Mouse (Mus musculus): ENCODE results near the gene Cdon.

Gene Cdon

DNA sequence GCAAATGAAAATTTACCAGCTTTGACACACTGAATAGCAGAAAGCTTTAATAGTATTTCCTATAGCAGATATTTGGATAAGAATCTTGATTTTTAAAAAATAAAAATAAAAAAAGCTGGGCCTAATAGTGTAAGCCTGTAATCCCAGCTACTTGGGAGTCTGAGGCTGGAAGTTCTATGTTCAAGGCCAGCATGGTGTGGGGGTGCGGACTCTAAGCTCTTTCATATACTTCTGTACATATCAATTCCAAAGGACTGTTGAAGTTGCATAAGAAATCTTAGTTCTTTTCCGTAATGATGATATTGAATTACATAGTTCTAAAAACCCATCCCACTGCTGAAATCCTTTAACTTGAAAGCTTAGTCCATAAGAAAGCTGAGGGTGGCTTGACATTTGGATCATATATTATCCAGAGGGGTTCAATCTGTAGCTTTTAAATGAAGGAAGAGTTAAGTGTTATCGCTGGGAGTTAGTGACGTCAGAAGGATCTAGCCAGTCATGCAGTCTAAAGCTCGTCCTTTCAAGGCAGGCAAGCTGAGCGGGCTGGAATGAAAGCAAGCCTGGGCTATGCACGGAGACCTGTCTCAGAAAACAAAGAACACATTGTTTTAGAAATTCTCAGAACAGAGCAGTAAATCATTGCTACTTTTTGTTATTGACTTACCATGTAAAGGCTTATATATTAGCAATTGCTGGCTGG lies 72.3 kb downstream of the Cdon start:
- no peak for DNase-seq (ENCODE audit: low spot score in 2 of 2)

DNA sequence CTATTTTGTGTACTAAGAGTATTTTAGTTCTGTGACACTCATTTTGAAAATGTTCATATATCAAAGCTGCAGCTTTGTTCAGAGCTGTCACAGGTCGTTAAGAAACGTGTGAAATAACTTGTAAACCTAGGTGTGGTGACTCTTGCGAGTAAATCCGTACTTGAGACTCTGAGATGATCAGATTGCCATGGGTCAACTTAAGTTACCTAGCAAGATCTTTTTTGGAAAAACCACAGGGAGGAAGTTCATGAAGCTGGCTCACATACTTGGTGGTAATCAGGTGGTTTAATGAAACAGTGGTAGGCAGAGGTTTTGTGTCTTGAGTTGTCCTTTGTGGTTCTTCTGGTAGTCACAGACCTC lies 72.8 kb downstream of the Cdon start:
- no peak for DNase-seq (ENCODE audit: low spot score in 2 of 2)

DNA sequence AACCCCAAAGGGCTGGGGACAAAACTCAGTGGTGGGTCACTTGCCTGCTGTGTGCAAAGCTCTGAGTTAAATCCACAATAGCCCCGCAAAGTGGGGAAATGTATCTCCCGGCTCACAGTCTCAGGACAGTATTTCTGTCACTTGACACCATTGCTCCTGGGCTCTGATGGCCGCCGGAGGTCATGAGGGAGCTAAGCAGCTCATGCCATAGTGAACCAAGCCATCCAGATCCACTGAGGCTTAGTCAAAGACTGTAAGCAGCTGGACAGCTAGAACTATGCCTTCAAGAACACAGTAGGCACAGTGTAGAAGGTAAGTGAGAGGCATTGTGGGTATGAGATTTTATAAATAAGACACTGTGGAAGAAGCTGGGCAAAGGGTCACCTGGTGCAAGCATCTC lies 74.0 kb downstream of the Cdon start:
- no peak for DNase-seq (ENCODE audit: low spot score in 2 of 2)

DNA sequence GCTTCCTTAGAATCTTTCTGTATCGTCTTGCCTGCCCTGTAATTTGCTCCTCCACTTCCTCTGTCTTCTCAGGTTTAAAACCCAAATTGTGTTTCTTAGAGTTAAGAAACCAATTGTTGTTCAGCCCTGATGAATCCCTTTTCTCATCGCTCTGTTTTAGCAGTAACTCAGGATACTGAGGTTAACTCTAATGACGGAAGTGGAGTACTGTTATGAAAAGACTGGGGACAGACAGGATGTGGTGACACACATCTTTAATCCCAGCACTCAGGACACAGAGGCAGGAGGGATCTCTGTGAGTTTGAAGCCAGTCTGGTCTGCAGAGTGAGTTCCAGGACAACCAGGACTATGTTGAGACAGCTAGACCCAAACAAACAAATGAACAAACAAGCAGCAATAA lies 74.5 kb downstream of the Cdon start:
- DNase-seq (ENCODE audit: low spot score in 2 of 2), result no peak

DNA sequence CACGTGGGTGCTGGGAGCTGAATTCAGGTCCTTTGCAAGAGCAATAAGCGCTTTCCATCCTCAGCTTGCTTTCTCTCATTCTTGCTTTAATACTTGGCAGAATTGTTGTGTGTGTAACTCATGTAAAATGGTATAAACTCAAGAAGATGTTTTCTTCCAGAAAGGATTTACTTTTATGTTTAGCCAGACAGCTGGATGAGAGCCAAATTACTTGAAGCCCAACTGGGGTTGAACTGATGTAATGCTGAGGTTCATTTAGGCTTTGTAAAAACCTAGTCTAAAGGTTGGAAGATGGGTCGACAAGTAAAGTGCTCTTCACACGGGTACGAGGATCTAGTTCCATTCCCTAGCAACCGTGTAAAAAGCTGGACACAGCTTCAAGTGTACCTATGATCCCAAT lies 79.0 kb downstream of the Cdon start:
- no peak for DNase-seq (ENCODE audit: low spot score in 2 of 2)

DNA sequence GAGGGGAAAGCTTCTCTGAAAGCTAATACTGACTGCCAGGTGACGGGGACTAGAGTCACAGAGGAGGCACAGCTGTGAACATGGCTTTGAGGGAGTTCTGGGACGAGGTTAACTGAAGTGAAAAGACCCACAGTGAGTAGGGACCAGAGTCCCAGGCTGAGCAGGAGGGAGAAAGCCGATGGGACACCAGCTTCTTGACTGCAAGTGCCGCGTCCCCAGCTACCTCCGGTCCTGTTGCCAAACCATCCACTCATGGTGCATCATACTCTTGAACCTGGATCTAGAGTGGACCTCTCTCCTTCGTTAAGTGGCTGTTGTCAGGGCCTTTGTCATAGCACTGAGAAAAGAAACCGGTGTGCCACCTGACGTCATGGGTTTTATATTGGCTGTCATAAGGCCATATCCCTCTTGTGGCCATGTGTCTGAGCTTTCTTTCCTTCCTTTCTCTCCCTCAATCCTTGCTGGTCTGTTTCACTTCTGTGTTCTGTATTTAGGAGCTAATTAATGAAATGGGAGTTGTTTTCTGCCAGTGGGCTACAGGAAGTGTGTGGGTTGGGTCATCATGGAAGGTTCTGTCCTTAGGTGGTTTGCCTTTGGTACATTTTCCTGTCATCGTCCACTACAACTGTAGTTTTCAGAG lies 81.6 kb downstream of the Cdon start:
- DNase-seq (ENCODE audit: low spot score in 2 of 2), result no peak

DNA sequence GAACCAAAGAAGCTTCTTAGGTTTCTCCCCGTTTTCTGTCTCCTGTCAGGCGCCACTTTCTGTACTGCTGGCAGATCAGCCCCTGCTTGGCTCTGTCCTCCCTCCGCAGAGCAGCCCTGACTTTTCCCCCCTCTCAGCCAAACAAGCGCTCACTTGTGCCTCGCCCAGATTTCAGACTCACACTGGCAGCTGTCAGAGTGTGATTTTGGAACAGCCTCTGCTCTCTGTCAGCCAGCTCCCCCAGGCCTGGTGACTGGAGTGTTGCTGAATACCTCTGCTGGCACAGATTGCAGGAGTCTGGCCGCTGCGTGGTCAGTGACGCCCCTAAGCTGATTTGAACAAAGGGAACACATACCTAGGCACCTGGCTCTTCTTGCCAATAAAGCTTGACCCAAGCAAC lies 87.3 kb downstream of the Cdon start:
- no peak for DNase-seq (ENCODE audit: low spot score in 2 of 2)

DNA sequence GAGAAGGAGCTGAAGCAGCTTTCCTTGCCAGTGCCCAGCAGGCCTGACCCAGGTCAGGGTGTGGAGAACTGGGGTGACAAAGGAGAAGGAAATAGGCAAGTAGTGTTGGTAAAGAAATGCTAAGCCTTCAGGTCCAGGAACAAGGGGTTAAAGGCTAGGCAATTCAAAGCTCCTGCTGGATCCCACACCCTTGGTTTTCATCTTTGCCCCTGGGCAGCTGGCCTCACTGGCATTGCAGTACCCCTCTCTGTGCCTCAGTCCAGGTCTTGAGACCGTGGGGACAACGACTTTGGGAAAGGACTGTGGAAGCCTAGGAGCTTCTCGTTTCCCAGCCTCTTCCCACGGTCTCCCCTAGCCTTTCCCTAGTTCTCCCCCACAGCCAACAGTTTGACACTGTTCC lies 93.0 kb downstream of the Cdon start:
- DNase-seq (ENCODE audit: low spot score in 2 of 2), result no peak

DNA sequence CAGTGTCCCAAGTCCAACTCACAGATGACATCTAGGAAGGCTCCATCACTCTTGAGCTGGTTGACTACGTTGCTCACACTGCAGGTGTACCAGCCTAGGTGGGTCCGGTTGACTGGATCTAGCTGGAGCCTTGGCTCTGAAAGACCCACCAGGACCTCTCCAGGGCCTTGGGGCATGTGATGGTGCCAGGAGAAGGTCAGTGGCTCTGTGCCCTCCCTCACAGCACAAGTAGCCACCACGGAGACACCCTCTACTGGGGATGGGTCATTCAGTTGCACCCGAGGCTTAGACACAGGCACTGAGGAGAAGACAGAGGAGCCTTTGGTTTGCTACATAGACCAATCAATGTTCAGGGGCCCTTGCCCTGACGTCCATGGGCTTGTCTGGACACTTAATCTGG lies 95.3 kb downstream of the Cdon start:
- DNase-seq (ENCODE audit: low spot score in 2 of 2), result no peak

DNA sequence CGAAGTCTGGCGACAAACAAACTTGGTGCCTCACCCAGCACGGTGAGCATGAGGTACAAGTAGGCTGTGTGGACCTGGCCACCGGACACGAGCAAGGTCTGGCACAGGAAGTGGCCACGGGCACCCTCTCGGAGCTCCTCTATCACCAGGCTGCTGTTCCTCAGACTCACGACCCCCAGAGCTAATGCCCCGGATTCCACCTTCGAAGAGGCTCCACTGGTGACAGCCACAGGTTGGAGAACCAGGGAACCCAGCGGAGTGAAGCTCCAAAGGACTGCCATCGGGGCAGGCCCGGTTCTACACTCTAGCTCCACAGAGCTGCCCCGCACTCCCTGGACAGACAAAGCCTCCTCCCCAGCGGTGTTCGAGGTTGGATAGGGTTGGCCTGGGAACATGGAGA lies 95.8 kb downstream of the Cdon start:
- no peak for DNase-seq (ENCODE audit: low spot score in 2 of 2)

DNA sequence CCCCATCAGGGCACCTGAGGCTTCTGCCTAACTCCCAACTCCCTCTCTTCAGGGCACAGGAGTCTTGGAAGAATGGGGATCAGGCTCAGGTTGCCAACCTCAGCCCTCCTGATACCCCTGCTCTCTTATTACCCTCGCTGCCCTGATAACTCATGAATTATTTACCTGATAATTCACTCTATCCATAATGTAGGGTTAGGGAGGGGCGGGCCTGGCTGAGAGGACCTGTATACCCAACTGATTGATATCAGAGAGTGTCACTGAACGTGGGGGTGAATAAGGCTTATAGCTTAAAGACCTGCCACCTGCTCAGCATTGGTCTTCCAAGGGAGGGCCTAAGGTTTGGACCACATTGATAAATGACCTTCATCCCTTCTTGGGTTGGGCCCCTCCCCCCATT lies 97.2 kb downstream of the Cdon start, which contains the start of gene Gm1113:
Gene Gm1113 (minus strand): TSS at position 101 of the 400 bp plus-strand sequence.
- no peak for DNase-seq (ENCODE audit: low spot score in 2 of 2)

DNA sequence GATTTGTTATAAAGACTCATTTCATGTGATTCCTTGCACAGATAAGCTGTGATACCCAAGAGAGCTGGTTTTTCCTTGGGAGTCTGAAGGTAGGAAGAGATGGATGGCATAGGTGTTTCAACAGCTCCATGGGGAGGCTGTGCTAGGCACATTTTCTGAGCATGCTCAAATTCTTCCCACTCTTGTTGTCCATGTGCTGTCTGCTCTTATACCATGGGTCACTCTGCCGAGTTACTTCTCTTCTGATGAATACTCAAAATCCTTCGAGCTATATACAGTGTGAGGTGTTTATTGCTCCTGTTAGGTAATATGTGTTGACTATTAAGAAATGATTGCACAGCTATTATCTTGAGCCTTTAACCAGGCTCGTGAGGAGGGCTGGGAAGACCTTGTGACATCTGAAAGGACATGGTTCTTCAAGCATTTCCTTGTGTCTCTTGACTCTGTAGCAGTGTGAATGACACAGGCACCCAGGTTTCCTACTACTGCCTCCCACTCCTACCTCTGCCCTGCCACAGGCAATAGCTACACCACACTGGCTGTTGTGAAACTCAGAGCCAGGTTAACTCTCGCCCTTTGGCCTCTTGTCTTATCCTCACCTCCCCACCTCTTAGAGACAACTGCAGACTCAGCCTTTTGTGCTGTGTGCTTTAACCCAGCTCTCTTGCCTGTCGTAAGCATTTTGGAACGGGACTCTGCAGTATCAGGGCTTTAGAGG lies 99.9 kb downstream of the Cdon start:
- DNase-seq (ENCODE audit: low spot score in 2 of 2), result no peak

DNA sequence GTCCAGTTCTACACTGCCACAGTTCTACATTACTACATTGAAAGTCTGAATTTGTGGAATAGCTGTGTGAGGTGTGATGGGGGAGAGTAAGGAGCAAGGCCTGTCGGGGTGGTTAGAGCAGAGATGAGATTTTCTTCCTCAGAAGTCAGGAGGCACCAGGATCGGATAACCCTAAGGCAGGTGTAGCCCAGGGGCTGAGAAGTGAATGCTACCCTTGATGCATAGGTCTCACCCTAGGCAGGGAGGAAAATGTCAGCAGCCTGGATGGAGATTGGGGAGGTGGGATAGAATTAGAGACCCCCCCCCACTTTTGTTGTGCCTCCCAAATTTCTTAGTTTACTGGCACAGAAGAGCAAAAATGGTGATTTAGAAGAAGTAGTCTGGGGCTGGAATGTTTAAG lies 101.3 kb downstream of the Cdon start:
- no peak for DNase-seq (ENCODE audit: low spot score in 2 of 2)

DNA sequence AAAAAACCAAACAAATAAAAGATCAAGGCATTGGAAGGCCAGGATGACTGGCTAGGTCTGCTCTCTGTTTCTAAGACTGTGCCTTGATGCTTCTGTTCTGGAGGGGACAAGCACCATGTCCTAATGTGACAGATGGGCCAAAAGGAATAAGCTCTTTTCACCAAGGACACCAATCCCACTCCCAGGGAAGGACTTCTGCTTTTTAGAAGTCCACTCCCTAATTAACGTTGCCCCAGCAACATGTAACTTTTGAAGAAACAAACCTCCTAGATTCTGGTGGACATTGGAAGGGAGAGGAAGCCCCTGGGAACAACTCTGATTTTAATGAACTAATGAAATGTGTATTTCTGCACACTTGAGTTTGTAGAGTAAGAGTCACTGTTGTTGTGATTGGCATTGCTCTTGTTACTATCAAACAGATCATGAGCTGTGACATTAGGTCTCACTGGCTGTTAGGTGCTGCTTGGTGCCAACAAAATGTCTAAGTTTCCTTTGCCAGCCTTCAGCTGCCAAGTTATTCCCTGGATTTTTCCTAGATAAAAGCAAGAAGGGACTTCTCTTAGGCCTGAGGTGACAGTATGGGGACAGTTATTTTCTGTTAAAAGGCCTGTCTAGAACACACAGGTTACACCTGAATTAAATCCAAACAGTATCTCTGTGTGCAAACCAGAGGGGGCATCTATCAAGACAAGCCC lies 102.0 kb downstream of the Cdon start:
- DNase-seq (ENCODE audit: low spot score in 2 of 2), result no peak

DNA sequence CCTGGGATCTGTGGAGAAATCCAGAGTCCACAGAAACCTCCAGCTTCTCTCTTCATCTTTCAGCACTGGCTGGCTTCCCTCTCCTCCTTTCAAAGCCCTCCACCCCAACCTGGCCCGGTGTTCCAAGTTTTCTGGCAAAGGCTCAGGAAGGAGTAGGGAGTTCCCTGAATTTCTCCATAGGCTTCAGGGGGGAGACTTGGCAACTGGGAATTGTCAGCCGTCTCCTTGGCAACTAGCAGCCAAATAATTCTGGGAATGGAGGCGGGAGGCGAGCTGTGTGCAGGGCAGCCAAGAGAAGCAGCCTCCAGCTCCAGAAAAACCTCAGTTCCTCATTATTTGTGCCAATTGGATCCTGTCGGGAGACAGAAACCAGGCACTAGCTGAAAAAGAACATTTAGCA lies 102.6 kb downstream of the Cdon start:
- no peak for DNase-seq (ENCODE audit: low spot score in 2 of 2)

DNA sequence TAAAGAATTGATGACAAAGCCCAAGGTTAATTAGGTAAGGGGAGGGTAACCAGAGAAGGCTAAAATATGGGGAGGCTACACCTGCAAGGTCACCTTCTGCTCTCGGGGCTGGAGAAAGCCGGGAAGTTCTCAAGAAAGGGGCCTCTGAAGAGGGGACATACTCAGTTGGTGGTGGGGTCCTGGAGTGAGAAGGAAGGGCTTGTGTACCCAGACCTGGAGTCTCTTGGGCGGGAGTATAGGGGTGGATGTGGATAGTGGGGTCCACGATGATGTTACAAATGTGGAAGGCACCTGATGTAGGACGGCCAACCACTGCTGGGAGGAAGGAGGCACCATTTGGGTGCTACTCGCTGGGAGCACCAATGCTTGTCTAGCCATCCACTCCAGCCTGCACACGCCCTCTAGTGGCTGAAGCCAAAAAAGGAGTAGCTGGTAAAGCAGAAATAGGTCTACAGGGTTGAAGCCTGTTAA lies 103.0 kb downstream of the Cdon start:
- peak; percentile 23 to 66 for DNase-seq (ENCODE audit: low spot score in 2 of 2)

DNA sequence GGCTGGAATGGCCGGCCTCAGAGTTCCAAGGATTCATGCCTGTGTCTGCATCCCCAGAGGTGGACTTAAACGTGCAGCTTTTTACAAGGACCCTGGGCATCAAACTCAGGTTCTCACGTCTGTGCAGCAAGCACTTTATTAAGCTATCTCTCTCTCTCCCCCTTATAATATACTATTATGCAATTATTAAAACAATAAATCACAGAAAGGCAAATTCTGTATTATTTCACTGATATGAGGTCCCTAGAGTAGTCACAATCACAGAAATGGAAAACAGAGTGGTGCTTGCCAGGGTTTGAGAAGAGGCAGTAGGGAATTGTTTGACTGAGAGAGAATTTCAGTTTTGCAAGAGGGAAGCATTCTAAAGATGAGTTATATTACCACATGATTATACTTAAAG lies 108.2 kb downstream of the Cdon start:
- no peak for DNase-seq (ENCODE audit: low spot score in 2 of 2)

DNA sequence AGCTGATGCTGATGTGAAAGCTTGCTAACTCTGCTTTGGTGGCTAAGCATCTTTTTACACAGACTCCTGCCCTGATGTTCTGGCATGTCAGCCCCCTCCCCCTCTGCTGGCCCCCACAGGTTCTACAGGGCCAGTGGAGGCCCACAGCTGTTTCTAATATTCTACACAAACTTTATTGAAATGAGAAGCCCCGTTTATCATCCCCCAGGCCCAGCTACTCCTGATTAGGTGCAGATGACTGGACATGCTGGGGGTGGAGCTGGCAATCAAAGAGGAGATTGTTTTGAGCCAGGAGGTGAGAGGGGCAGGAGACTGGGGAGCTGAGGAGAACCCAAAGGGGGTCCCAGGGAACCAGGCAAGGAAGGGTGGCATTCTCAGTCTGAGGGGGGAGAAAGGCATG lies 108.9 kb downstream of the Cdon start:
- no peak for DNase-seq (ENCODE audit: low spot score in 2 of 2)

DNA sequence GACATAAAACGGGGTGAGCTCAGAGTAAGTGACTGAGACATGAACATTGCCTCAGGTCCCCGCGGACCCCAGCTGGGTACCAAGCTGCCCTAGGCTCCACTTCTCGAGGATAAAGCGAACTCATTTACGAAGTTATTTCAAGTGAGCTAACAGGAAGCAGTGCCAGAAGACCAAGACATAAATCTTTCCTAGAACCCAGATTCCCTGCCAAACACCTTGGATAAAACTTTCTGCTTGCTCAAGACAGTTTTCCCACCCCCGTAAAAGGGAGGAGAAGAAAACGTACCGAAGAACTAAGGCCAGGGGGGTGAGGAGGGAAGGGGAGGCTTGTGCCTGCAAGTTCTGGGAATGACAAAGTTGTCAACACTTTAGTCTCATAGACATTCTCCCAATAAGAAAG lies 112.3 kb downstream of the Cdon start:
- no peak for DNase-seq (ENCODE audit: low spot score in 2 of 2)

DNA sequence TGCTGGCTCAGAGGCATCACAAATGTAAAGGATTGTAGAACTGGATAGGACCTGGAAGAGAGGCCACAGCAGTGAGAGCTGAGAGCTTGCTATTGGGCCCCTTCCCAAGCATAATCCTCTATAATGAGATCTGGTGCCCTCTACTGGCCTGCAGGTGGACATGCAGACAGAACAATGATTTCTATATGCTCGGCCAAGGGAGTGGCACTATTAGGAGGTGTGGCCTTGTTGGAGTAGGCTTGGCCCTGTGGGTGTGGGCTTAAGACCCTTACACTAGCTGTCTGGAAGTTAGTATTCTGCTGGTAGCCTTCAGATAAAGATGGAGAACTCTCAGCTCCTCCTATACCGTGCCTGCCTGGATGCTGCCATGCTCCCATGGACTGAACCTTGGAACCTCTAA lies 114.2 kb downstream of the Cdon start:
- DNase-seq (ENCODE audit: low spot score in 2 of 2), result peak; percentile 15 to 43

DNA sequence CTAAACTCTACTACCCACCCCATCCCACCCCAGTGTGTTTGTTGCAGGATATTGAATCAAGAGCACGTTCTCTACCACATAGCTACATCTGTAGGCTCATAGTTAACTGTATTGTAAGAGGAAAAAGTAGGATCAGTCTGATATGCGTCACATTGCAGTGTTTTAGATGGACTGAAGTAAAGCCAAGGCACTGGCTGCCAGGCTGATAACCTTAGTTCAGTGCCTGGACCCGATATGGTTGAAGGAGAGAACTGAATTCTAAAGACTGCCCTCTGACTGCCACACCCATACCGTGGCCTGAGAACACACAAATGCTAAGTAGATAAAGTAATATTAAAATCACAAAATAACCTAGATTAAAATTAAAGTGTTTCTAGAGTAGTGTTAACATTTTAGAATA lies 114.9 kb downstream of the Cdon start:
- DNase-seq (ENCODE audit: low spot score in 2 of 2), result no peak

DNA sequence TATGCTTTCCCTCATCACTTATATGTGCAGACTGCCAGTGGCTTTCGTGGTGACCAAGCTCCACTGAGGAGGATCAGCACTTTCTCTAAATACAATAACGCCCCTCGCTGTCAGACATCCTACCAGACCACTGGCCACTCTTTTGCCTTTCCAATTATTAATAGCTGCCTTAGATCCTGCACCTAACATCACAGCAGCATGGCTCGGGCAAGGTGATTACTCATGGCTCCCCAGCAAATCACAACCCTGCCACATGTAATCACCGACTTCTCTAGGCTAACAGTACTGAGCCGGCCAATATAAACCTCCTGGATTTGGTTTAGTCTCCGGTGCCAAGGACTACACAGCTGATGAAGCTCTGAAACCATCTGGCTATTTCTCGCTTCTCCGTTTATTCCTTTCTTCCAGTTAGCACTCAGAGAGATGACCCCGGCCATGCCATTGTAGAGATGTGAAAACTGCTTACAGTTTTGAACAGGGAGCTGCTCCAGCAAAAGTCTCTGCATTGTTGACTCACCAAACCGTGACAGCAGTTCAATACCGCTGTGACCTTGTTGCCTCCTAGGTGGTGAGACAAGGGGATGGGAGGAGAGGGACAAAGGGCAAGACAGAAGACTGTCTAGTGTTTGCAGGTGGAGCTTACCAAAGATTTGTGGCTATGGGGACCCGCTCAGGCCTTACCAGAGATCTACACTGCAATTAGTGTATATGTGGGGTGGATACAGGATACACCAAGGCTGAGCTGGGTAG lies 118.2 kb downstream of the Cdon start:
- DNase-seq (ENCODE audit: low spot score in 2 of 2), result no peak
